Mouse (Mus musculus) ES-E14 (cell line): ENCODE measurements around the gene Brd1. TPM values are rescaled to one million over a fixed set of nuclear protein-coding genes. Genes with fewer than 3 reads are reported as not detected.

Experiments used
- DNase-seq: peaks from one replicate; pipeline ENCODE4 v3.0.0-alpha.2; 2013; ENCODE audit warnings: low read depth, low spot score
- H3K27ac ChIP-seq: 2 replicates; pipeline ENCODE4 v1.5.1; 2012; ENCODE audit warnings: low read depth, mild to moderate bottlenecking, low read length, moderate library complexity, mixed read lengths; ENCODE audit not compliant: poor library complexity, insufficient read depth, severe bottlenecking
- H3K36me3 ChIP-seq: 2 replicates; pipeline ENCODE4 v1.6.1; 2012; ENCODE audit warnings: mild to moderate bottlenecking, low read length, moderate library complexity, mixed read lengths; ENCODE audit not compliant: control insufficient read depth, poor library complexity, insufficient read depth, severe bottlenecking
- H3K4me1 ChIP-seq, 2 experiments: fragments of 150-350 bp in 1 of 2; sonication (generic) in 1 of 2; 2 replicates each; pipeline ENCODE4 v1.6.1; 2012; ENCODE audit warnings: low read length in 2 of 2, mild to moderate bottlenecking in 1 of 2, mixed read lengths in 1 of 2; ENCODE audit not compliant: control insufficient read depth in 2 of 2, insufficient read depth in 2 of 2, poor library complexity in 1 of 2
- H3K4me3 ChIP-seq, 2 experiments: fragments of 150-350 bp in 1 of 2; sonication (generic) in 1 of 2; 2 replicates each; pipeline ENCODE4 v1.5.1; 2012; ENCODE audit warnings: low read length in 2 of 2, low read depth in 1 of 2, mild to moderate bottlenecking in 1 of 2, mixed read lengths in 1 of 2; ENCODE audit not compliant: insufficient read depth in 1 of 2, poor library complexity in 1 of 2, severe bottlenecking in 1 of 2
- H3K9ac ChIP-seq: 2 replicates; pipeline ENCODE4 v1.6.1; 2012; ENCODE audit warnings: low read depth, mild to moderate bottlenecking, low read length, mixed read lengths; ENCODE audit not compliant: poor library complexity, insufficient read depth, severe bottlenecking
- H3K9me3 ChIP-seq: fragments of 150-350 bp; sonication (generic); 2 replicates; pipeline ENCODE4 v1.6.1; 2012; ENCODE audit warnings: low read depth, mild to moderate bottlenecking, low read length; ENCODE audit not compliant: control insufficient read depth, insufficient read depth
- CHD2 ChIP-seq: IDR thresholded peaks from 2 replicates; pipeline ENCODE4 v1.6.1; 2014; ENCODE audit warnings: mild to moderate bottlenecking, low read depth, low read length, inconsistent platforms
- HCFC1 ChIP-seq: IDR thresholded peaks from 2 replicates; pipeline ENCODE4 v1.6.1; 2012; ENCODE audit warnings: low read length, inconsistent platforms, borderline replicate concordance; ENCODE audit not compliant: insufficient read depth
- MAFK ChIP-seq: IDR thresholded peaks from 2 replicates; pipeline ENCODE4 v1.6.1; 2014; ENCODE audit warnings: mild to moderate bottlenecking, low read depth, low read length, inconsistent platforms; ENCODE audit not compliant: insufficient read depth
- ZC3H11A ChIP-seq: IDR thresholded peaks from 2 replicates; pipeline ENCODE4 v1.6.1; 2012; ENCODE audit warnings: low read depth, mild to moderate bottlenecking, inconsistent platforms, low read length, borderline replicate concordance
- ZNF384 ChIP-seq: IDR thresholded peaks from 2 replicates; pipeline ENCODE4 v1.6.1; 2012; ENCODE audit warnings: low read depth, low read length, inconsistent platforms
- in situ Hi-C, 2 experiments: fragments of 600-800 bp; cut with MboI; formaldehyde crosslinking; loops; one replicate each; pipeline ENCODE4 v1.15.1; 2025; ENCODE audit warnings: low sequenced_read_pairs in 2 of 2, inconsistent platforms in 1 of 2; ENCODE audit not compliant: unreplicated experiment in 2 of 2
- total RNA-seq: library from RNA; depleted of rRNA; stranded (reverse); fragments of 300-350 nt; gene quantifications from 2 replicates; pipeline ENCODE4 v1.2.3, GENCODE M21; 2012

Gene Brd1
- total RNA-seq, 1 experiment, result 54.2 TPM

- no peak for TF ChIP-seq HCFC1
- TF ChIP-seq MAFK, result no peak
- TF ChIP-seq ZNF384, result no peak
- no peak for TF ChIP-seq ZC3H11A
- TF ChIP-seq CHD2, result no peak
- Histone ChIP-seq H3K4me3 (no peak overlapping the region), H3K4me1 (peaks cover 0 to under 1% of the 10 kb centered on the region in 2 experiments; a peak in 1 of 4 replicates), H3K36me3 (peaks cover 23% of the 10 kb centered on the region), H3K27ac (no peak overlapping the region), H3K9ac (no peak overlapping the region), H3K9me3 (no peaks in the 10 kb centered on the region)
- DNase-seq, result no peak
- in situ Hi-C loops, result no loop called here
Observed at GRCm38 (mm10) chr15:88758061-88758460, 24.0 kb upstream of the Brd1 start.

- H3K4me3 ChIP-seq, result no peak overlapping the region
- H3K9me3 ChIP-seq, result no peaks in the 10 kb centered on the region
- DNase-seq, result no peak
- H3K36me3 ChIP-seq, result peaks cover 21% of the 10 kb centered on the region
- H3K27ac ChIP-seq, result no peak overlapping the region
- TF ChIP-seq ZC3H11A (no peak), HCFC1 (no peak), ZNF384 (no peak), CHD2 (no peak), MAFK (no peak)
- in situ Hi-C loops, result no loop called here
- H3K9ac ChIP-seq, result no peak overlapping the region
- H3K4me1 ChIP-seq, result peaks cover 0 to 4% of the 10 kb centered on the region in 2 experiments; a peak in 1 of 4 replicates
Observed at GRCm38 (mm10) chr15:88755761-88756160, 21.7 kb upstream of the Brd1 start.

DNA sequence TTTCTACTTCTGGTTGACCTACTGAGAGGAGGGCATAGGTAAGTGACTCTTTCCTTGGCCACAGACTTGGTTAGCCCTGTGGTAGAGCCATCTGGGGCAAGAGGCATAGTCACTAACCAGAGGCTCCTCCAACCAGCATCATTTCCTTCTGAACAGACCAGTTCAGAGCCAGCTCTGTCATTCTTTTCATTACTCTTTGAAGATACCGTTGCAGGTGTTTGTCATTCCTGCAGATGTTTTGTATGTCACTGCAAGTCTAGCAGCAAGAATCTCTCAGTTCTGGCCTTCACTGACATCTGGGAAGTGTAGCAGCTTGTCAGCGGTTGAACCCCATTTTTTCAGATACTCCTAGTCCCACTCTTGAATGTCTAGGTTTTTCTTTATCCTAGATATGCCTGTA is 20.9 kb upstream of the Brd1 start:
- peaks cover 5 to 7% of the 10 kb centered on the region in 2 experiments; a peak in 3 of 4 replicates for H3K4me1 ChIP-seq

GRCm38 (mm10) chr15:88752403-88752733 is 18.3 kb upstream of the Brd1 start:
- in situ Hi-C loops, result no loop called here
- Histone ChIP-seq H3K9ac (peak overlapping the region; percentile 92), H3K4me3 (peak overlapping the region; percentile 77 to 94), H3K9me3 (no peaks in the 10 kb centered on the region), H3K27ac (peak overlapping the region; percentile 77; the same call in 1 of the 2 replicates), H3K36me3 (peaks cover 14% of the 10 kb centered on the region; the same call in 1 of the 2 replicates), H3K4me1 (peaks cover 5 to 7% of the 10 kb centered on the region in 2 experiments; a peak in 3 of 4 replicates)
- no peak for DNase-seq
- peak; percentile 71; the same call in 1 of the 2 replicates for TF ChIP-seq ZNF384
- 0 out of 2 replicates have a peak, but pooled peaks have one; percentile 31 for TF ChIP-seq CHD2
- TF ChIP-seq ZC3H11A, result no peak

More for the DNA sequence above, 20.9 kb upstream of the Brd1 start:
- Histone ChIP-seq H3K9ac (no peak overlapping the region), H3K9me3 (no peaks in the 10 kb centered on the region), H3K36me3 (peaks cover 21% of the 10 kb centered on the region), H3K27ac (no peak overlapping the region), H3K4me3 (no peak overlapping the region)
- TF ChIP-seq MAFK (no peak), ZC3H11A (no peak), ZNF384 (no peak), HCFC1 (no peak), CHD2 (no peak)
- no peak for DNase-seq
- in situ Hi-C loops, result no loop called here
